Mouse (Mus musculus): Measurements from ENCODE around the gene Efs.

Efs gene

DNA sequence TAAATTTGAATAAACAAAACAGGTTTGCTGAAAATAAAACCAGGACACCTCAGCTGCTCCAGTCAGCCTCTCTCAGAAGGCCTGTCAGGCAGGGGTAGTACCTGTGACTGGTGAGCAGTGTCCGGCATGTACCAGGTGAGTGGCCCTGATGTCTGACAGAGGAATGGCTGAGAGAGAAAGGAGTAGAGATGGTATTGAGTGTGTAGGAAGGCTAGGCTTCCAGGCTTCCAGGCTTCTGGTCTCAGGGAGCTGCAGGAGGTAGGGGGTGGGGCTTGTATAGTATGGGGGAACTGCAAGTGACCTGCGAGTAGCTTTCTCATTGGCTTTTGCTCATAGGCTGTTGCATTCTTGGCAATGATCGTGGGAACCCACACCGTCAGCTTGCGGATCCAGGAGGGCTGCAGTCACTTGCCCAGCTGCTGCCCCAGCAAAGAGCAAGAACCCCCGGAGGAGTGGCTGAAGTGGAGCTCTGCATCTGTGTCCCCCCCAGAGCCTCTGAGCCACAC lies 6.8 kb upstream of the Efs start, which contains the start of gene Il25:
Il25 (plus strand) TSS at position 51 of the 506 bp plus-strand sequence.
- in situ Hi-C loops (cut with MboI; ENCODE audit: low pct_unique_long_range_greater_than_20kb in 1 of 2, low sequenced_read_pairs in 2 of 2, unreplicated experiment in 1 of 2), result no loop called here

DNA sequence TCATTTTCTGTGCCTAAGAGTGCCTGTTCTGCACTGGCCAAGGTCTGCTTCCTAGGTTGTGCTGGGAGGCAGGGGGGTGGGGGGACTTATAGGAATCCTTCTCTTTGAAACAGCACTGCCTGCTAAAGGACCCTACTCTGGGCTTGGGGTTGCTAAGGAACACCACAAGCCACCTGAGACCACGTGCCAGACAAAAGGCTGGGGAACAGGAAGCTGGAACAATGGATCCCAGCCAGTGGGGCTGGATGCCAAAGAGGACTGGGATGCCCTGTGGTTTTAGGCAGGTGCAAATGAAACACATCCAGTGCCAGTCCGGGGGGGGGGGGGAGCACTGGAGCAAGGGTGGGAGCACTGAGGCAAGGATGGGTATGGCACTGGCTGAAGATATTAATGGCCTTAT lies 4.5 kb upstream of the Efs start:
- in situ Hi-C loops (cut with MboI; ENCODE audit: low pct_unique_long_range_greater_than_20kb in 1 of 2, low sequenced_read_pairs in 2 of 2, unreplicated experiment in 1 of 2), result no loop called here

GRCm38 (mm10) chr14:54929801-54930200 lies 3.9 kb upstream of the Efs start:
- in situ Hi-C loops (cut with MboI; ENCODE audit: low pct_unique_long_range_greater_than_20kb in 1 of 2, low sequenced_read_pairs in 2 of 2, unreplicated experiment in 1 of 2), result no loop called here

GRCm38 (mm10) chr14:54927296-54927695 lies 1.4 kb upstream of the Efs start:
- in situ Hi-C loops (cut with MboI; ENCODE audit: low pct_unique_long_range_greater_than_20kb in 1 of 2, low sequenced_read_pairs in 2 of 2, unreplicated experiment in 1 of 2), result no loop called here

DNA sequence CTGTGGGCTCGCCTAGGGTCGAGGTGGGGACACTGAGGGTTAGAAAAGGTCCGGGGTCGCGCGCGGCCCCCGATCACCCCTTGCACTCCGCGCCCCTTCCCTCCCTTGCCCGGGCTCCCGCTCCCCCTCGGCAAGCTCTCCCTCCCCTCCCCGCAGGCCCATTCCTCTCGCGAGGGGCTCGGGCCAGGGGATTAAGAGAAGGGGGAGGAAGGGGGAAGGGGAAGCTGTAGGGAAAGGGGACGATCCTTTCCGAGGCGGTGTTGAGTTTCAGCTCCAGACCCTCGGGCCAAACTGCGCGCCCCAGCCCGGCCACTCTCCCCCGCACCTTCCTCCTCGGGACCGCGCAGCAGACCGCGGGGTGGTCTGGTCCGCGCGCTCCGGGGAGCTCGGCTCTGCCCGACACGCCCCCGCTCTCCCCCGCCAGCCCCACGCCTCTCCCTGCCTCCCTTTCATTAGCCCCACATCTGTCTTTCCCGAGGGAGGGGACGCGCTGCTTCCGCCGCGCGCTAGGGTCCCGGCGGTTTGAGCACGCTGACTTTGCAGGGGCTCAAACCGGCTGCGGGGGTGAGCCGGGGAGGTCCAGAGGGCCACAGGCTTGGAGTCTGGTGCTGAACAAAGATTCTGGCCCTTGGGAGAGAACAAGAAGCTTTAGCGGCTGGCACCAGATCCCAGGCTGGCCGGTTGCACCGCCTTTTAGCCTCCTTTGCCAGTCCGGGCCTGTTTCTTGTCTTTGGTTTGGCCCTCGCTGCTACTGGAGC lies 654 bp upstream of the Efs start:
- in situ Hi-C loops (cut with MboI; ENCODE audit: low pct_unique_long_range_greater_than_20kb in 1 of 2, low sequenced_read_pairs in 2 of 2, unreplicated experiment in 1 of 2), result no loop called here

DNA sequence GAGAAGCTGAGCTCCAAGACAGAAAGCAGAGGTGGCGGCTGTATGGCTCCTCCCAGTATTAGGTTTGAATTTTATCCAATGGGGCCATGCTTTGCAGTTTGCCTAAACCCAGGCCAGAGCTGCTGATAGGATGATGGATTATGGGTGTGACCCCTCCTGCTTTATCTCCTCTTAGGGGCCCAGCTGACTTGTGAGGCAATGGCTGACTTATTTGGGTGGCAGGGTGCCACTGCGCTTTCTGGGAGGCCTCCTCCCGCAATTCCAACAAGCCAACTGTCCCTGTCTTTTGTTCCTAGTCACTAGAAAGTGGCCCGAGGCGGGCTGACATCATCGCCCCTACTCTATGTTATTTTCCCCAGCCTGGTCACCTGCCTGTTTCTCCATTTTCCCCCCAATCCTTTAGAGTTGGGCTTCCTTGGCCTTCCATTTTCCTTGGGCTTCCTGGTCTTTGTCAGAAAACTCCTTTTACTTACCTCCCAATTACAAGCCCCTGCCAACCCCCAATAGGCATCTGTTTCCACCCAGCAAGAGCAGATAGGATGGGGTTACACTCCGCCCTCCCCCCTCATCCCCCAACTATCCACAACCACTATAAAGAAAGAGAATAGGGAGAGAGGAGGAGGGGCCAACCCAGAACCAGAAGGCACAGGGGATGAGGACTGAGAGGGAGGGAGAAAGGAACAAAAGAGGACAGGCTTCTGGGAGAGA lies 1.1 kb downstream of the Efs start:
- in situ Hi-C loops (cut with MboI; ENCODE audit: low pct_unique_long_range_greater_than_20kb in 1 of 2, low sequenced_read_pairs in 2 of 2, unreplicated experiment in 1 of 2), result no loop called here

DNA sequence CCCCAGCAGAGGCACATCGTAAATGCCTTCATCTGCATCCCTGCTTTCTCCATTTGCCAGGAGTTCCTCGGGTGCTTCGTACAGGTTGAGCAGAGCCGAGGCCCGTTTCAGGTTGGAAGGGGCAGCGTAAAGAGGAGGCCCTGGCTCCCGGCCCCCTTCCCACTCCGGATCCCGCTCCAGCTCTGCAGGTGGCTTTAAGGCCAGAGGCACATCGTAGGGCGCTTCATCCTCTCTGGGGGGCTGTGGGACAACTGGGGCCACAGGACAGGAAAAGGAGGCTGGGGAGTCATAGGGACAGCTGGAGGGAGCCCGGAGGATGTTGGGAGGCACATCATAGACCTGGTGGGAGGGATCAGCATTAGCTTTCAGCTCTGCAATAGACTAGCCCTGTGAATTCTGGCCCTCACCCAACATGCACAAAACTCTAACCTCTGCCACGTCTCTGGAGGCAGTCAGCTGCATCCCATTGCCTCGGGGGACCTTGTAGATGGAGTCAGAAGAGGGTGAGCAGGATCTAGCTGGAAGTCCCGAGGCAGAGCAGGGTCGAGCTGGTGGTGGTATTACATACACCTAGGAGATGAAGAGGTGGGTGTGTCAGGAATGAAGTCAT lies 5.7 kb downstream of the Efs start:
- in situ Hi-C loops (cut with MboI; ENCODE audit: low pct_unique_long_range_greater_than_20kb in 1 of 2, low sequenced_read_pairs in 2 of 2, unreplicated experiment in 1 of 2), result no loop called here

- in situ Hi-C loops (cut with MboI; ENCODE audit: low pct_unique_long_range_greater_than_20kb in 1 of 2, low sequenced_read_pairs in 2 of 2, unreplicated experiment in 1 of 2), result no loop called here
These were observed 12.6 kb downstream of the Efs start for GRCm38 (mm10) chr14:54913343-54913742.

DNA sequence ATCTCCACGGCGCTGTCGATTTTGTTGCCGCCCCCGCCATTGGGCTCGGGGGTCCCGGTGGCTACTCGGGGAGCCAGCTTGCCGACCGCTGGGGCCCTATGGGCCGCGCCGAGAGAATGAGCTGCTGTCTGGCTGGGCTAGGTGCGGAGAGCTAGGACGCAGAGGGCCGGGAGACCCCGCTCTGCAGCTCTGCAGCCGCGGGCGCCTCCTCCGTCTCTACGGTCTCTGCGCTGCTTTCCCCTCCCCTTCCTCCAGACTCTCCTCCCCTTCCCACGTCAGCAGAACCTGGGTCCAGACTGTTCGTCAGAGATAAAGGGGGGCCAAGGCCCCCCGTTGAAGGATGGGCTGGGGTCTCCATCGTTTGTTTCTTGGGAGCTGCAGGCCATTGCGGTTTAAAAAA lies 13.0 kb downstream of the Efs start, which contains the start of gene Slc22a17:
Slc22a17 (minus strand) TSS at position 247 of the 400 bp plus-strand sequence.
- in situ Hi-C loops (cut with MboI; ENCODE audit: low pct_unique_long_range_greater_than_20kb in 1 of 2, low sequenced_read_pairs in 2 of 2, unreplicated experiment in 1 of 2), result no loop called here

DNA sequence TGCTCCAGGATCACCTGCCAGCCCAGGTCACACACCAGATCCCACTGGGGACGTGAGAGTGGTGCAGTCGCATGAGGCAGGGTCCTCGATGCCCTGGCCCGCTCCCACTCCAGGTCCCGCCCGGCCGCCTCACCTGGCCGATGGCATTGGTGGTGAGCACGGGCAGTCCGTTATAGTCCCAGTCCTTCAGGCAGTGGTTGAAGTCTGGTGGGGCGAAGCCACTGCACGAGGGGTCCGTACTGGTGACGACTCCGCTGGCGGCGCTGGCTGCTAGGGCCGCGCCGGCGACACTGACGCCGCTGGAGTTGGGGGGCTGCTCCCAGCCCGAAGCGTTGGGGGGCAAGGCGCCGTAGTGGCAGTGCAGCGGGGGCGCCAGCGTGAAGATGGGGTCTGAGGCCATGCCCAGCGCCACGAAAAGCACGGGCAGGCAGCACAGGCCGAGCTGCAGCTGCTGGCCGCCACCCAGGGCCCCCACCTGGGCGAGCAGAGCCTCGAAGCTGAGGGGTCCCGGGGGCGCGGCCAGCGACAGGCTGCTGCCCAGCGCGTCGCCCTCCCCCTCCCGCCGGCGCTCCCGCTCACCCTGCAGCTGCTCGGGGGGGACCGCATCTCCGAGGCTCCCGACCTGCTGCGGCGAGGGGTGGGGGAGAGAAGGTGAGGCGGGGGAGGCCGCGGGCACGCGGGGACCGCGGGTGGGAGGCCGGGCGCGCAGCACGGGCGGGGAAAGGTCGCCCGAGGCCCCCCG lies 13.6 kb downstream of the Efs start:
- in situ Hi-C loops (cut with MboI; ENCODE audit: low pct_unique_long_range_greater_than_20kb in 1 of 2, low sequenced_read_pairs in 2 of 2, unreplicated experiment in 1 of 2), result no loop called here

- in situ Hi-C loops (cut with MboI; ENCODE audit: low pct_unique_long_range_greater_than_20kb in 1 of 2, low sequenced_read_pairs in 2 of 2, unreplicated experiment in 1 of 2), result no loop called here
These were observed 17.2 kb downstream of the Efs start for GRCm38 (mm10) chr14:54908682-54909081.

DNA sequence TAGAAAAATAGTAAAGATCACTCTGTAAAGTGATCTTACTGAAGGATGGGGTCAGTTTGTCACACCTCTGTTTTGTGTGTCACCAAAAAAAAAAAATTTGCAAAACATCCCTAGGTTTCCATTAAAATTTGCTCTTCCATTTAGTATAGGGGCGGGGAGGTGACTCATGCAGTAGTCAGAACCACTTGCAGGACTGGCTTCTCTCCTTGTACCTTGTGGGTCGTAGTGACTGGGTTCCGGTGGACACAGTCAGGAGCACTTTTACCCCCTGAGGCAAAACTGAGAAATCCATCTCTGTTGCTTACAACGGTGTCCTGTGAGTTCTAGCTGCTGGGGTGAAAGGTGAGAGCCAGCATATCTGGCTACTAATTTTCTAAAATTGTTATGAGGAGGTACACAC lies 22.3 kb downstream of the Efs start:
- in situ Hi-C loops (cut with MboI; ENCODE audit: low pct_unique_long_range_greater_than_20kb in 1 of 2, low sequenced_read_pairs in 2 of 2, unreplicated experiment in 1 of 2), result loop anchor here (5.0 kb wide), 2 partner anchors 109 to 114 kb away; partner anchors contain the start of gene Ngdn (in 1 of the 2)

DNA sequence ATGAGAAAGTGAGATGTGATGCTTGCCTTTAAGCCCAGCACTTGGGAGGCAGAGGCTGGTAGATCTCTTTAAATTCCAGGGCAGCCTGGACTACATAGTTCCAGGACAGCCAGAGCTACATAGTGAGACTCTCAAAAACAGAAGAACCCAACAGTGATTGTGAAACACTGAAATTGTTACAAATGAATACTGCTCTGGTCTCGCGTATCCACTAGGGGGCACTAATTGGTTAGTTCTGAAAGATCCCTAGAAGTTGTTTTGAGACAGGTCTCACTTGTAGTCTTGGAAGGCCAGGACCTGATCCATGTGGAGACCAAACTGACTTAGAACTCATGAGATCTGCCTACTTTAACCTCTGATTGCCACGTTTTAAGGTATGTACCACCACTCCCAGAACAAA lies 25.5 kb downstream of the Efs start:
- in situ Hi-C loops (cut with MboI; ENCODE audit: low pct_unique_long_range_greater_than_20kb in 1 of 2, low sequenced_read_pairs in 2 of 2, unreplicated experiment in 1 of 2), result loop anchor here (5.0 kb wide), 2 partner anchors 112 to 117 kb away; partner anchors contain the start of gene Ngdn (in 1 of the 2)

DNA sequence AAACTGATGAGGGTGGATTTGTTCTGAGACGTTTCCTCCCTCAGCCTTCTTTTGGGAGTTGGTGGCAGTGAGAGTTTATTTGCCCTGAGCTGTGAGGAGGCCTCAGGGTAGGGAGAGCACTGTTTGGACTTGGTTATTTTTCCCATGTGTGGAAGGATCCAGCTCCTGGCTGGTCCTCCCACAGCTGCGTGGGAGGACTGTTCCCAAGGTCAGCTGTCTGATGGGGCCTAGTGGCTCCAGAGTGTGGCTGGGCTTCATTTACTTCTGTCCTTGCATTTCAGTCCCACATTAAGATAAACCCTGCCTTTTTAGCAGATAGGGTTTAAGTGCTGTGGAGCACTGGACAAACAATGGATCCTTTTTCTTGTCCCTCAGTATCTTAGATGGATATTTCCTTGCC lies 28.5 kb downstream of the Efs start:
- in situ Hi-C loops (cut with MboI; ENCODE audit: low pct_unique_long_range_greater_than_20kb in 1 of 2, low sequenced_read_pairs in 2 of 2, unreplicated experiment in 1 of 2), result no loop called here

GRCm38 (mm10) chr14:54894296-54895151 lies 31.4 kb downstream of the Efs start:
- in situ Hi-C loops (cut with MboI; ENCODE audit: low pct_unique_long_range_greater_than_20kb in 1 of 2, low sequenced_read_pairs in 2 of 2, unreplicated experiment in 1 of 2), result no loop called here

DNA sequence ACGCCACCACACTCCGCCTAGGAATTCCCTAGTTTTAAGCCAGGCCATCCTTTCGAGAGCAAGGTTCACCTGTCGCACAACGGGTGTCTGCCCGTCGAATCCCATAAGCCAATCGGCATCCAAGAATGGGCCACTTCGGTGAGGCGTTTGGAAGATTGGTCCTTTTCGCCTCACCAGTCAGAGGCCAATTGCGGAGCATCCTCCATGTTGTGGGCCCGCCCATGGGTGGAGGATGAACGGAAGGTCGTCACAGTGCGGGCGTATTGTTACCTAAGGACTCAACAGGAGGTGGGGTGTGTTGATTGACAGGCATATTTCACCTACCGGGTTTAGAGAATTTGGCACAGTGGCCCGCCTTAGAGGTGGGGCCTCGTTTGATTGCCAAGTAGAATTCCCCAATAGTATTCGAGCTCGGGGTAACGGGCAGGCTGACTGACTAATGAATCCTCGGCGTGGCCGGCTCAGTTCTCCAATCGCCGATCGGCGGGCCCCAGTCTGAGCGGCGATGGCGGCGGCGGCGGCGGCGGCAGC lies 32.2 kb downstream of the Efs start:
- in situ Hi-C loops (cut with MboI; ENCODE audit: low pct_unique_long_range_greater_than_20kb in 1 of 2, low sequenced_read_pairs in 2 of 2, unreplicated experiment in 1 of 2), result no loop called here

DNA sequence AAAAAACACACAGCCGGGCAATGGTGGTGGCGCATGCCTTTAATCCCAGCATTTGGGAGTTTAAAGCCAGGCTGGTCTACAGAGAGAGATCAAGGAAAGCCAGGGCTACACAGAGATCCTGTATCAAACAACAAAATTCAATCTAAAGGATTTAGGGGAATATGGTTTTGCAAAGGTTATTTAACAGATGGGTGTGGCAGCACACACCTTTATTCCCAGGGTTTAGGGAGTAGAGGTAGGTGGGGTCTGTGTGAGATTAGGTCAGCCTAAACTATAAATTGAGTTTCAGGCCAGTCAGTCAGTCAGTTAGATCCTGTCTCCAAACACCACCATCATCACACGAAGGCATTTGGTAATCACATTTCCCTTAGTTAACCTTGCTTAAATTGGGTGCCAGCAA lies 33.7 kb downstream of the Efs start, which contains the start of gene Pabpn1:
Pabpn1 (plus strand) TSS at position 301 of the 400 bp plus-strand sequence.
- in situ Hi-C loops (cut with MboI; ENCODE audit: low pct_unique_long_range_greater_than_20kb in 1 of 2, low sequenced_read_pairs in 2 of 2, unreplicated experiment in 1 of 2), result no loop called here
